Mouse (Mus musculus): ENCODE data around the gene Hoxa10. TPM values are rescaled to one million over a fixed set of nuclear protein-coding genes. Genes with fewer than 3 reads are reported as not detected.

The Hoxa10 gene
- total RNA-seq, 2 experiments from 2014 or later = not detected

DNA sequence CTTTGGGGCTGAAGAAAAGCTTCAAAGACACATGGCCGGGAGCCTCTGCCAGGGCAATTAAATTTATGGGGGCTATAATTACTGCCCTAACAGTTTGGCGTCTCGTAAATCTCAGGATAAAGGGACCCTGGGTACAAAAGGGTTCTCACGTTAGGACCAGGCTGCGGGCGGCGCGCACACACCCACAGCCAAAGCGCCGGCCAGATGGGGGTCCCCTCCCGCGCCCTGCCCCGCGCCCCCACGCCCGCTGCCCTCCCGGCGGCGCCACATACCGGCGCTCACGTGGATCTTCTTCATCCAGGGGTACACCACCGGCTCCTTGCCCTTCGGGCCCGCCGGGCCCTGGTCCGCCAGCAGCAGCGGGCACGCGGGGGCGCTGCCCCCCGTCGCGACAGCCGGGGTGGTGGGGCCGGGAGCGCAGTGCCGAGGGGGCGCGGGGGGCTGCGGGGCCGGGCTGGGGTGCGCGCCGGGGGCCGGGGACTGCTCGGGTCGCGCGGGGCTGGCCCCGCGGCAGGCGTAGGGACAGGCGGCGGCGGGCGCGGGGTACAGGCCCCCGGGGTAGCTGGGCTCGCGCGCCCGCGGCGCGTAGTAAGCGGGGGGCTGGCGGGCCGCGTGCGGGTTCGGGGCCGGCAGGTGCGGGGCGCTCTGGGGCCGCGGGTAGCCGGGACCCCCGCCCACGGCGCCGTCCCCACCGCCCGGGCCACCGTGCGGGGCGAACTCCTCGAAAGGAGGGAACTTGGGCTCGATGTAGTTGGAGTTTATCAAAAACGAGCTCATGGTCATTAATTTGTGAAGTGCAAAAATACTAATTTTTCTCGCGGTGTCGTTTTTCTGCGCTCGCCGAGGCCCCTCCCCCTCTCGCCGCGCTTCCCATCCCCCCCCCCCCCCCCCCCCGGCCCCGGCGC lies 49.5 kb downstream of the Hoxa10 start, which contains the start of gene Hoxa4:
TSS of gene Hoxa4 (minus strand) at position 848 of the 905 bp plus-strand sequence.
- no peak for DNase-seq (ENCODE audit: low spot score in 2 of 2)
- no peak within 1 kb of the TSS for H3K27ac ChIP-seq
- TF ChIP-seq CTCF (conservative IDR thresholded peaks at IDR 0.05) = no peak
- peak within 1 kb of the TSS; percentile 43 for H3K4me3 ChIP-seq

DNA sequence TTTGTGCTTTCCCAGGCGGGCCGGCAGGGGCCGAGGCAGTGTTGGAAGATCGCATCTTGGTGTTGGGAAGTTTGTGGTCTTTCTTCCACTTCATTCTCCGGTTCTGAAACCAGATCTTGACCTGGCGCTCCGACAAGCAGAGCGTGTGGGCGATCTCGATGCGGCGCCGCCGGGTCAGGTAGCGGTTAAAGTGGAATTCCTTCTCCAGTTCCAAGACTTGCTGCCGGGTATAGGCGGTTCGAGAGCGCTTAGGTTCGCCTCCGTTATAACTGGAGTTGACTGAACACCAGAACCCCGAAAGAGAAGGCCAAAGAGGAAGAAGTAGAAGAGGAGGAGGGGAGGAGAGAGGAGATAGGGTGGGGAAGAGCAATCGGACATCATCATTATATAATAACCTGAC lies 50.2 kb downstream of the Hoxa10 start:
- Histone ChIP-seq H3K4me3 (no peak overlapping the region), H3K27ac (no peak overlapping the region)
- TF ChIP-seq CTCF (conservative IDR thresholded peaks at IDR 0.05) = no peak
- DNase-seq (ENCODE audit: low spot score in 2 of 2) = no peak

DNA sequence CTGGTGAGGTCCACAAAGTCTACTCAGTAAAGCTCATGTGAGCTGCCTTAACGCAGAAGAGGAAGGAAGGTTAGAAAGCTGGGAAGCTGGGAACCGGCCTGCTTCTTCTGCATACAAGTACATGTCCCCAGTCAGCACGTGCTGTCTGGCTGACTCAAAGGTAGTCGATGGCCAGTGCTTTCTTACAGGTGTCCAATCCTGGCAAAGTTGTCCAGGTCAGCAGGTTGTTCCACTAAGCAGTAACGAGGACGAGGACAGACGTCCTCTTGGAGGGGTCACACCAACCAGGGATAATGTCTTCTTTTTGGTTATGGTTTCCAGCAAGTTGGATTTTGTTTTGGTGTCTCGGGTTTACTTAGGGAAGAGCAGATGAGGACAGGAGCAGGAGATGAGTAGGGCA lies 50.7 kb downstream of the Hoxa10 start:
- Histone ChIP-seq H3K27ac (no peak overlapping the region), H3K4me3 (no peak overlapping the region)
- no peak for DNase-seq (ENCODE audit: low spot score in 2 of 2)
- no peak for TF ChIP-seq CTCF (conservative IDR thresholded peaks at IDR 0.05)

- no peak for DNase-seq (ENCODE audit: low spot score in 2 of 2)
- H3K4me3 ChIP-seq = no peak overlapping the region
- H3K27ac ChIP-seq = no peak overlapping the region
- TF ChIP-seq CTCF (conservative IDR thresholded peaks at IDR 0.05) = no peak
Measured at GRCm38 (mm10) chr6:52189172-52189591, 51.5 kb downstream of the Hoxa10 start.

GRCm38 (mm10) chr6:52186500-52186899 lies 54.2 kb downstream of the Hoxa10 start:
- Histone ChIP-seq H3K4me3 (no peak overlapping the region), H3K27ac (no peak overlapping the region)
- no peak for DNase-seq (ENCODE audit: low spot score in 2 of 2)
- TF ChIP-seq CTCF (conservative IDR thresholded peaks at IDR 0.05) = no peak

- Histone ChIP-seq H3K27ac (no peak overlapping the region), H3K4me3 (no peak overlapping the region)
- no peak for DNase-seq (ENCODE audit: low spot score in 2 of 2)
- TF ChIP-seq CTCF (conservative IDR thresholded peaks at IDR 0.05) = no peak
Measured at GRCm38 (mm10) chr6:52185834-52186233, 54.8 kb downstream of the Hoxa10 start.

GRCm38 (mm10) chr6:52185222-52185621 lies 55.4 kb downstream of the Hoxa10 start:
- TF ChIP-seq CTCF (conservative IDR thresholded peaks at IDR 0.05) = no peak
- Histone ChIP-seq H3K4me3 (no peak overlapping the region), H3K27ac (no peak overlapping the region)
- DNase-seq (ENCODE audit: low spot score in 2 of 2) = no peak

GRCm38 (mm10) chr6:52184668-52185067 lies 56.0 kb downstream of the Hoxa10 start:
- DNase-seq (ENCODE audit: low spot score in 2 of 2) = no peak
- no peak for TF ChIP-seq CTCF (conservative IDR thresholded peaks at IDR 0.05)
- Histone ChIP-seq H3K27ac (no peak overlapping the region), H3K4me3 (no peak overlapping the region)

- Histone ChIP-seq H3K4me3 (no peak overlapping the region), H3K27ac (no peak overlapping the region)
- TF ChIP-seq CTCF (conservative IDR thresholded peaks at IDR 0.05) = no peak
- no peak for DNase-seq (ENCODE audit: low spot score in 2 of 2)
Measured at GRCm38 (mm10) chr6:52183311-52184080, 57.2 kb downstream of the Hoxa10 start.

- Histone ChIP-seq H3K4me3 (no peak overlapping the region), H3K27ac (no peak overlapping the region)
- TF ChIP-seq CTCF (conservative IDR thresholded peaks at IDR 0.05) = no peak
- no peak for DNase-seq (ENCODE audit: low spot score in 2 of 2)
Measured at GRCm38 (mm10) chr6:52182793-52183192, 57.9 kb downstream of the Hoxa10 start.

DNA sequence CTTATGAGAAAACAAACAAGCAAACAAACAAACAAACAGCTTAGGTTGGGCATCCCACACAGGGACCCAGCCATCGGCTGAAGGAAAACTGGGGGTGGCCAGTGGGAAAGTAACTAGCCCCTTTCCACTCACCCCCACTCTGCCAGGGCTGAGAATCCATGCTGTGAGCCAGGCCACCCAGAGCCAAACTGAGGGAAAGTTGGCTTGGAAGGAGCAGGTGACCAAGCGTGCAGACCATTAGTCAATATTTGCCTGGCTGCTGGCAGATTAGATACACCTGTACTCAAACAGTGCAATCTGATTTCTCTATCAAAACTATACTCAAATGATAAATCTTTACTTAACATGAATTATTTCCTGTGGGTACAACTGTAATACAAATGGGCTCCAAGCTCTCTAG lies 58.6 kb downstream of the Hoxa10 start:
- Histone ChIP-seq H3K4me3 (no peak overlapping the region), H3K27ac (no peak overlapping the region)
- TF ChIP-seq CTCF (conservative IDR thresholded peaks at IDR 0.05) = no peak
- no peak for DNase-seq (ENCODE audit: low spot score in 2 of 2)

Small RNAs within 50 kb of the gene (microRNA-seq; reads per million reads assigned to microRNA genes)
- 2.9 reads per million in 2 experiments for gene Mir196b

Other genes with a start within 250 kb of the Hoxa10 start
- 10 to 100 TPM; 14.1 to 15.7 TPM for gene Skap2, start 228.3 kb downstream of the Hoxa10 start, total RNA-seq (2021)
- not detected for gene Hoxa1, start 82.5 kb downstream of the Hoxa10 start, total RNA-seq (2021)
- gene Hoxa2, start 76.0 kb downstream of the Hoxa10 start, total RNA-seq (2021) = not detected
- not detected for gene 5730596B20Rik, start 63.4 kb downstream of the Hoxa10 start, total RNA-seq (2021)
- gene Hoxa4, start 49.1 kb downstream of the Hoxa10 start, total RNA-seq (2021) = not detected
- gene Hoxa5, start 36.3 kb downstream of the Hoxa10 start, total RNA-seq (2021) = not detected
- gene Hoxa6, start 32.1 kb downstream of the Hoxa10 start, total RNA-seq (2021) = not detected
- gene Hoxa3, start 27.5 kb downstream of the Hoxa10 start, total RNA-seq (2021) = not detected
- not detected for gene Gm28308, start 27.5 kb downstream of the Hoxa10 start, total RNA-seq (2021)
- gene Hoxa7, start 19.0 kb downstream of the Hoxa10 start, total RNA-seq (2021) = not detected
- not detected for gene Hoxa9, start 9.8 kb downstream of the Hoxa10 start, total RNA-seq (2021)
- not detected for gene Hoxa11, start 5.0 kb upstream of the Hoxa10 start, total RNA-seq (2021)
- gene Hoxa13, start 20.0 kb upstream of the Hoxa10 start, total RNA-seq (2021) = not detected
- gene Evx1, start 72.6 kb upstream of the Hoxa10 start, total RNA-seq (2021) = not detected

Data from layer of hippocampus, adult 2 months (tissue).